Mouse (Mus musculus) thymus, adult 2 months (tissue): Measurements from ENCODE around the gene Trim71. TPM values are rescaled to one million over a fixed set of nuclear protein-coding genes. Genes with fewer than 3 reads are reported as not detected.

Experiments
- DNase-seq: peaks from one replicate; pipeline ENCODE4 v3.0.0; 2021
- H3K27ac ChIP-seq: fragments of 200-500 bp; 2 replicates; pipeline ENCODE4 v1.5.1; 2012; ENCODE audit warnings: low read length, control low read depth; ENCODE audit not compliant: control insufficient read depth, insufficient read depth
- H3K27me3 ChIP-seq: fragments of 200-500 bp; 2 replicates; pipeline ENCODE4 v1.6.1; 2012; ENCODE audit warnings: mild to moderate bottlenecking, low read length, moderate library complexity, mixed read lengths; ENCODE audit not compliant: control insufficient read depth, insufficient read depth
- H3K36me3 ChIP-seq: fragments of 200-500 bp; 2 replicates; pipeline ENCODE4 v1.6.1; 2012; ENCODE audit warnings: mild to moderate bottlenecking, low read length, moderate library complexity; ENCODE audit not compliant: control insufficient read depth, insufficient read depth
- H3K4me1 ChIP-seq: fragments of 200-500 bp; replicated peaks from 2 replicates; pipeline ENCODE4 v1.6.1; 2012; ENCODE audit warnings: low read length; ENCODE audit not compliant: control insufficient read depth, insufficient read depth
- H3K4me3 ChIP-seq: fragments of 200-500 bp; 2 replicates; pipeline ENCODE4 v1.5.1; 2012; ENCODE audit warnings: mild to moderate bottlenecking, low read length, control low read depth, moderate library complexity; ENCODE audit not compliant: control insufficient read depth, insufficient read depth
- CTCF ChIP-seq: fragments of 200-500 bp; IDR thresholded peaks from 2 replicates; pipeline ENCODE4 v1.5.1; 2012; ENCODE audit warnings: mild to moderate bottlenecking, control low read depth, low read length, moderate library complexity, borderline replicate concordance; ENCODE audit not compliant: control insufficient read depth, poor library complexity, insufficient read depth; ENCODE audit errors: extremely low read depth
- POLR2A ChIP-seq: fragments of 200-500 bp; IDR thresholded peaks from 2 replicates; pipeline ENCODE4 v1.6.1; 2012; ENCODE audit warnings: mild to moderate bottlenecking, low read length, control low read depth, moderate library complexity; ENCODE audit not compliant: control insufficient read depth, poor library complexity, insufficient read depth; ENCODE audit errors: extremely low read depth
- WGBS: fragments of 180-500 bp; shearing (Covaris S2); methylation state at CpG from one replicate; pipeline ENCODE4 v1.1.7; 2018; 5-methylcytosine and 5-hydroxymethylcytosine counted together
- polyA plus RNA-seq: library from polyadenylated mRNA; depleted of rRNA; stranded (reverse); fragments of >200 nt; gene quantifications from 2 replicates; pipeline ENCODE4 v1.2.3, GENCODE M21; 2012

The Trim71 gene
- polyA plus RNA-seq, 1 experiment, result not detected

GRCm38 (mm10) chr9:114499783-114500515 is 64.2 kb downstream of the Trim71 start:
- Histone ChIP-seq H3K4me1 (peaks cover 21% of the 10 kb centered on the region), H3K27ac (no peak overlapping the region), H3K4me3 (no peak overlapping the region), H3K27me3 (no peaks in the 10 kb centered on the region), H3K36me3 (no peaks in the 10 kb centered on the region)
- DNase-seq, result peak; percentile 67
- TF ChIP-seq CTCF, result 0 out of 2 replicates have a peak, but pooled peaks have one; percentile 16
- TF ChIP-seq POLR2A, result no peak
- WGBS, result 30% methylated on average over 15 of the region's 15 CpGs

GRCm38 (mm10) chr9:114498218-114498617 is 66.0 kb downstream of the Trim71 start:
- no peaks in the 10 kb centered on the region for H3K27me3 ChIP-seq

GRCm38 (mm10) chr9:114496469-114496868 is 67.7 kb downstream of the Trim71 start:
- Histone ChIP-seq H3K4me3 (peak overlapping the region; percentile 46), H3K4me1 (peaks cover 26% of the 10 kb centered on the region), H3K27me3 (no peaks in the 10 kb centered on the region), H3K27ac (peak overlapping the region; percentile 98), H3K36me3 (0 out of 2 replicates have a peak, but pooled peaks cover 3% of the 10 kb centered on the region)
- 11% methylated on average over 7 of the region's 7 CpGs for WGBS
- DNase-seq, result peak; percentile 59
- TF ChIP-seq CTCF (no peak), POLR2A (0 out of 2 replicates have a peak, but pooled peaks have one; percentile 29)

More at GRCm38 (mm10) chr9:114498218-114498617, 66.0 kb downstream of the Trim71 start:
- H3K36me3 ChIP-seq, result no peaks in the 10 kb centered on the region
- H3K4me3 ChIP-seq, result no peak overlapping the region
- TF ChIP-seq POLR2A (no peak), CTCF (peak; percentile 93)
- 10% methylated on average over 11 of the region's 11 CpGs for WGBS
- DNase-seq, result peak; percentile 93
- peaks cover 24% of the 10 kb centered on the region for H3K4me1 ChIP-seq
- no peak overlapping the region for H3K27ac ChIP-seq

- DNase-seq, result no peak
These were observed 76.5 kb downstream of the Trim71 start for GRCm38 (mm10) chr9:114487481-114488258.

GRCm38 (mm10) chr9:114486808-114487207 is 77.4 kb downstream of the Trim71 start:
- H3K4me1 ChIP-seq, result peaks cover 24% of the 10 kb centered on the region
- no peak for DNase-seq
- no peak overlapping the region for H3K27ac ChIP-seq
- WGBS, result 96% methylated on average over 4 of the region's 4 CpGs
- no peaks in the 10 kb centered on the region for H3K27me3 ChIP-seq
- TF ChIP-seq POLR2A (no peak), CTCF (no peak)
- H3K4me3 ChIP-seq, result no peak overlapping the region
- 0 out of 2 replicates have a peak, but pooled peaks cover 3% of the 10 kb centered on the region for H3K36me3 ChIP-seq

More at GRCm38 (mm10) chr9:114487481-114488258, 76.5 kb downstream of the Trim71 start:
- 80% methylated on average over 23 of the region's 23 CpGs for WGBS
- peaks cover 26% of the 10 kb centered on the region for H3K4me1 ChIP-seq
- H3K27ac ChIP-seq, result no peak overlapping the region
- TF ChIP-seq CTCF, result no peak
- no peak for TF ChIP-seq POLR2A
- no peaks in the 10 kb centered on the region for H3K27me3 ChIP-seq
- H3K4me3 ChIP-seq, result no peak overlapping the region
- H3K36me3 ChIP-seq, result 0 out of 2 replicates have a peak, but pooled peaks cover 6% of the 10 kb centered on the region

- 90% methylated on average over 5 of the region's 5 CpGs for WGBS
- TF ChIP-seq POLR2A (no peak), CTCF (no peak)
- no peak for DNase-seq
- Histone ChIP-seq H3K27me3 (no peaks in the 10 kb centered on the region), H3K4me1 (peaks cover 30% of the 10 kb centered on the region), H3K27ac (no peak overlapping the region), H3K4me3 (no peak overlapping the region), H3K36me3 (no peaks in the 10 kb centered on the region)
These were observed 79.4 kb downstream of the Trim71 start for GRCm38 (mm10) chr9:114484771-114485170.
